ENCODE assay signal across 25 mouse cellular contexts in genomic region chr10:5558808-5559207, GRCm38 (mm10).
"Had no signal": no experiment of that assay in that cellular context is flagged by ENCODE, and none has a peak within 500 bp of the region (broad histone marks: within the 10 kb centered on the region; RNA-seq: fewer than 3 reads in every experiment).

No protein-coding gene starts in this region.

- ATAC-seq: hindbrain, postnatal 0 days; intestine, embryonic 16.5 days had no signal

- DNase-seq: gastrocnemius, adult 2 months; gastrocnemius, postnatal 10 days; gastrocnemius, postnatal 25 days; heart, adult 2 months; heart, postnatal 14 days; heart, postnatal 36 days; kidney, adult 11 months; kidney, adult 2 months; kidney, adult 9 months; kidney, postnatal 14 days; kidney, postnatal 36 days; layer of hippocampus, adult 9-11 months; liver had no signal

- H3K4me1 ChIP-seq: heart, embryonic 13.5 days; heart, embryonic 15.5 days; hindbrain, embryonic 13.5 days; hindbrain, embryonic 15.5 days; kidney, embryonic 15.5 days; limb, embryonic 10.5 days; limb, embryonic 12.5 days had no signal

- H3K4me3 ChIP-seq: gastrocnemius, adult 2 months; heart, adult 2 months; heart, embryonic 13.5 days; heart, embryonic 15.5 days; hindbrain, embryonic 13.5 days; hindbrain, embryonic 15.5 days; kidney, embryonic 15.5 days; left cerebral cortex, adult 2 months; limb, embryonic 10.5 days; limb, embryonic 12.5 days had no signal

- H3K9ac ChIP-seq: heart, embryonic 13.5 days; heart, embryonic 15.5 days; hindbrain, embryonic 13.5 days; hindbrain, embryonic 15.5 days; kidney, embryonic 15.5 days; limb, embryonic 12.5 days had no signal

- H3K9me3 ChIP-seq: heart, embryonic 13.5 days; heart, embryonic 15.5 days; hindbrain, embryonic 13.5 days; hindbrain, embryonic 15.5 days; kidney, embryonic 15.5 days; limb, embryonic 10.5 days; limb, embryonic 12.5 days had no signal

- H3K27ac ChIP-seq: gastrocnemius, adult 2 months; heart, adult 2 months; heart, embryonic 13.5 days; heart, embryonic 15.5 days; hindbrain, embryonic 13.5 days; hindbrain, embryonic 15.5 days; hindbrain, postnatal 0 days; kidney, embryonic 15.5 days; kidney, postnatal 0 days; left cerebral cortex, adult 2 months; limb, embryonic 10.5 days; limb, embryonic 12.5 days had no signal

- H3K4me2 ChIP-seq: heart, embryonic 11.5 days; heart, embryonic 13.5 days; heart, embryonic 15.5 days; hindbrain, embryonic 13.5 days; hindbrain, embryonic 15.5 days; kidney, embryonic 15.5 days; limb, embryonic 12.5 days had no signal

- H3K27me3 ChIP-seq: heart, embryonic 13.5 days; heart, embryonic 15.5 days; hindbrain, embryonic 13.5 days; hindbrain, embryonic 15.5 days; kidney, embryonic 15.5 days; limb, embryonic 12.5 days had no signal

- H3K36me3 ChIP-seq: heart, embryonic 13.5 days; heart, embryonic 15.5 days; hindbrain, embryonic 13.5 days; hindbrain, embryonic 15.5 days; kidney, embryonic 15.5 days; limb, embryonic 10.5 days; limb, embryonic 12.5 days had no signal
